Mouse (Mus musculus) thymus, adult 2 months (tissue): ENCODE results near the gene Ace. TPM values are rescaled to one million over a fixed set of nuclear protein-coding genes. Genes with fewer than 3 reads are reported as not detected.
A peak's percentile ranks its signal among the peaks of the same experiment; 100 is the strongest.

Source experiments
- DNase-seq: peaks from one replicate; pipeline ENCODE4 v3.0.0; 2021
- H3K27ac ChIP-seq: fragments of 200-500 bp; 2 replicates; pipeline ENCODE4 v1.5.1; 2012; ENCODE audit warnings: low read length, control low read depth; ENCODE audit not compliant: control insufficient read depth, insufficient read depth
- H3K27me3 ChIP-seq: fragments of 200-500 bp; 2 replicates; pipeline ENCODE4 v1.6.1; 2012; ENCODE audit warnings: mild to moderate bottlenecking, low read length, moderate library complexity, mixed read lengths; ENCODE audit not compliant: control insufficient read depth, insufficient read depth
- H3K36me3 ChIP-seq: fragments of 200-500 bp; 2 replicates; pipeline ENCODE4 v1.6.1; 2012; ENCODE audit warnings: mild to moderate bottlenecking, low read length, moderate library complexity; ENCODE audit not compliant: control insufficient read depth, insufficient read depth
- H3K4me1 ChIP-seq: fragments of 200-500 bp; replicated peaks from 2 replicates; pipeline ENCODE4 v1.6.1; 2012; ENCODE audit warnings: low read length; ENCODE audit not compliant: control insufficient read depth, insufficient read depth
- H3K4me3 ChIP-seq: fragments of 200-500 bp; 2 replicates; pipeline ENCODE4 v1.5.1; 2012; ENCODE audit warnings: mild to moderate bottlenecking, low read length, control low read depth, moderate library complexity; ENCODE audit not compliant: control insufficient read depth, insufficient read depth
- CTCF ChIP-seq: fragments of 200-500 bp; IDR thresholded peaks from 2 replicates; pipeline ENCODE4 v1.5.1; 2012; ENCODE audit warnings: mild to moderate bottlenecking, control low read depth, low read length, moderate library complexity, borderline replicate concordance; ENCODE audit not compliant: control insufficient read depth, poor library complexity, insufficient read depth; ENCODE audit errors: extremely low read depth
- POLR2A ChIP-seq: fragments of 200-500 bp; IDR thresholded peaks from 2 replicates; pipeline ENCODE4 v1.6.1; 2012; ENCODE audit warnings: mild to moderate bottlenecking, low read length, control low read depth, moderate library complexity; ENCODE audit not compliant: control insufficient read depth, poor library complexity, insufficient read depth; ENCODE audit errors: extremely low read depth
- WGBS: fragments of 180-500 bp; shearing (Covaris S2); methylation state at CpG from one replicate; pipeline ENCODE4 v1.1.7; 2018; 5-methylcytosine and 5-hydroxymethylcytosine counted together
- polyA plus RNA-seq: library from polyadenylated mRNA; depleted of rRNA; stranded (reverse); fragments of >200 nt; gene quantifications from 2 replicates; pipeline ENCODE4 v1.2.3, GENCODE M21; 2012

The Ace gene
- polyA plus RNA-seq, 1 experiment: 10.2 TPM

GRCm38 (mm10) chr11:106004576-106004975, 36.8 kb downstream of the Ace start:
- TF ChIP-seq POLR2A: no peak
- TF ChIP-seq CTCF: no peak
- Histone ChIP-seq H3K36me3 (no peaks in the 10 kb centered on the region), H3K27ac (no peak overlapping the region), H3K4me1 (0 out of 2 replicates have a peak, but pooled peaks cover 3% of the 10 kb centered on the region), H3K27me3 (no peaks in the 10 kb centered on the region), H3K4me3 (no peak overlapping the region)
- WGBS: 94% methylated on average over 1 of the region's 1 CpGs
- no peak for DNase-seq

GRCm38 (mm10) chr11:106005970-106006369, 38.2 kb downstream of the Ace start:
- no peaks in the 10 kb centered on the region for H3K36me3 ChIP-seq
- WGBS: 67% methylated on average over 5 of the region's 5 CpGs
- TF ChIP-seq CTCF (no peak), POLR2A (no peak)
- no peak overlapping the region for H3K27ac ChIP-seq
- H3K27me3 ChIP-seq: no peaks in the 10 kb centered on the region
- H3K4me3 ChIP-seq: no peak overlapping the region
- DNase-seq: no peak
- H3K4me1 ChIP-seq: 0 out of 2 replicates have a peak, but pooled peaks cover 3% of the 10 kb centered on the region

GRCm38 (mm10) chr11:106007821-106008220, 40.1 kb downstream of the Ace start, which contains the start of gene Kcnh6:
Gene Kcnh6, plus strand, starts transcription at chr11:106008124.
- 0 out of 2 replicates have a peak, but pooled peaks cover 3% of the 10 kb centered on the region for H3K4me1 ChIP-seq
- TF ChIP-seq CTCF: no peak
- no peak for TF ChIP-seq POLR2A
- H3K27ac ChIP-seq: no peak within 1 kb of the TSS
- WGBS: 1% methylated on average over 25 of the region's 25 CpGs
- DNase-seq: peak; percentile 76
- no peak within 1 kb of the TSS for H3K4me3 ChIP-seq
- no peaks in the 10 kb centered on the region for H3K36me3 ChIP-seq
- H3K27me3 ChIP-seq: no peaks in the 10 kb centered on the region

DNA sequence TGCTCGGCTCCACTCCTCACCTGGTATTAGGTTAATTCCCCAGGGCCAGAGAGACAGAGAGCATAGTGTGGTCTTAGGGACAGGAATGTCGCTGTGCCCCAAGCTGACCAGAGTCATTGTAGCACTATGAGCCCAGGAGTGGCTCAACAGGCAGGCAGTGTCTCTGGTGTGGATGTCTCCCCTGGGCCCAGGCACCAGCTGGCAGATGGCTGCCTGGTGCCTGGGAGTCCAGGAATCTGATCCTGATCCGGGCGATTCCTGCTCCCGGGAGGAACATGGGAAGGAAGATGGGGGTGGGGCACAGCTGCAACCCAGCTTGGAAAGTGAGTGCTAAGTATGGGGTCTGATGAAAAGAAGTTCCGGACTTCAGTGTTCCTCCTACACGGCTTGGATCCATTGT, 45.0 kb downstream of the Ace start:
- Histone ChIP-seq H3K4me3 (no peak overlapping the region), H3K27ac (no peak overlapping the region), H3K27me3 (no peaks in the 10 kb centered on the region), H3K4me1 (0 out of 2 replicates have a peak, but pooled peaks cover 3% of the 10 kb centered on the region), H3K36me3 (no peaks in the 10 kb centered on the region)
- no peak for DNase-seq
- WGBS: 63% methylated on average over 7 of the region's 7 CpGs
- TF ChIP-seq CTCF (no peak), POLR2A (no peak)

- Histone ChIP-seq H3K27me3 (no peaks in the 10 kb centered on the region), H3K4me1 (no peaks in the 10 kb centered on the region), H3K36me3 (no peaks in the 10 kb centered on the region), H3K4me3 (no peak overlapping the region), H3K27ac (no peak overlapping the region)
- DNase-seq: no peak
- TF ChIP-seq POLR2A (no peak), CTCF (no peak)
- 77% methylated on average over 11 of the region's 11 CpGs for WGBS
These were observed 45.9 kb downstream of the Ace start for GRCm38 (mm10) chr11:106013556-106014225.

DNA sequence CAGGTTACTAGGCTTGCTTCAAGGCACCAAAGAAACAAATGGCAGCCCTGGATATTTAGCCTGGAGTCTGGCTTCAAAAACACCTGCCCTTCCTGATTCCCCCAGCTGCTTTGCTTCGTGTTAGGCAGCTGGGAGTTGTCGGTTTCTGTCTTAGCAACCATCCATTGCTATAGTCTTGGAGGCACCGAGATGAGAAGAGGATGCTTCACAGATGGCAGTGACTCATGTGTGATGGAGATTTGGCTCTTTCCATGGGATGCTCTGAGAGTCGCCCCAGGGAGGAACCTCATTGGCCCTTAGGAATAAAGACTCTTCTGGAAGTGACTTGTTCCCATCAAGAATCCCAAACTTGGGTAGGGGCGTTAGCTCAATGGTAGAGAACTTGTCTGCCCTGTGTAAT, 48.7 kb downstream of the Ace start:
- Histone ChIP-seq H3K27ac (no peak overlapping the region), H3K27me3 (no peaks in the 10 kb centered on the region), H3K4me1 (peaks cover 10% of the 10 kb centered on the region), H3K4me3 (no peak overlapping the region), H3K36me3 (no peaks in the 10 kb centered on the region)
- TF ChIP-seq CTCF (no peak), POLR2A (no peak)
- 81% methylated on average over 5 of the region's 5 CpGs for WGBS
- no peak for DNase-seq
